Mouse (Mus musculus) G1E (cell line): ENCODE measurements around the gene Tesmin.

Experiments
- CTCF ChIP-seq: IDR thresholded peaks from 2 replicates; pipeline ENCODE4 v1.5.1; 2012; ENCODE audit warnings: low read depth, low read length, inconsistent platforms, mixed read lengths
- GATA1 ChIP-seq: IDR thresholded peaks from 2 replicates; pipeline ENCODE4 v1.6.1; 2012; ENCODE audit warnings: borderline replicate concordance, low read length, inconsistent platforms, mixed read lengths

DNA sequence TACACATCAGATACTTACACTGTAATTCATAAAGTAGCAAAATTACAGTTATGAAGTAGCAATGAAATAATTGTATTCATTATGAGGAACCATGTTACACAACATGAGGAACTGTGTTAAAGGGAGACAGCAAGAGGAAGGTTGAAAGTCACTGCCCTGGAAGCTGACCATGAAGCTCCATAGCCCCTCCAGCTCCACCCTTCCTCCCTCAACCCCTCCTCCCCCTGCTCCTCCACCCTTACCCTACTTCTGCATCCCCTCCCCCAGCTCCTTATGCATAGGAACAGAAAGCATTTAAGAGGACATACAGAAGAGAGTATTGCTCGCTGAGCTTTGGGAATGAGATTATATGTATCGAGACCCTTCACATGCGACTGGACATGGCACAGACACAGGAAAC is 10.0 kb upstream of the Tesmin start:
- no peak for TF ChIP-seq GATA1
- no peak for TF ChIP-seq CTCF
